Mouse (Mus musculus) thymus, postnatal 36 days (tissue): ENCODE measurements at regions not wholly inside any gene's neighbourhood (a gene's known extent, or its start where the extent isn't known, plus 50 kb on each side); places are given as distances from the start of the nearest gene placed in this dataset.

ENCODE experiments used
- DNase-seq, 2 experiments: peaks; one replicate each; pipeline ENCODE4 v3.0.0; 2022; ENCODE audit warnings: mixed read lengths in 2 of 2

- DNase-seq = no peak
Observed at GRCm38 (mm10) chr12:99039497-99040322, 119.3 kb downstream of the Ttc8 start.

DNA sequence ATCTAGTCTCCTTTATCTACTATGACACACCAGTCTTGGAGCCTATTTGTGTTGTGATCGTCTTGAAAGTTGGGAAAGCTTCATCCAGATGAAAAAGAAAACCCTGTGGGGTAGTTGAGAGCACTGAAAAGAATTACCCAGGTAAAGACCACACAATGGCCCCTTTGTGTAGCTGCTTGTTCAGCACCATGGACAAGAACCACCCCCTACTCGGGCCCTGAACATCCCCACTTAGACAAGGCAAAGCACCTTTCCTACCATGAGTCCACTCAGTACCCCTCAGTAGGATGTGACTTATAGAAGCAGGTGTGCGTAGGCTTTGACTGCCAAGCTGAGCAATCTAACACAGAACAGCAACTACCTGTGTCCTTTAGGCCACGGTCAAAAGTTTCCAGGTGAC is 121.2 kb downstream of the Ttc8 start:
- no peak for DNase-seq

GRCm38 (mm10) chr12:99042918-99043862 is 122.8 kb downstream of the Ttc8 start:
- DNase-seq = no peak

GRCm38 (mm10) chr12:99044477-99044876 is 124.1 kb downstream of the Ttc8 start:
- DNase-seq = no peak

GRCm38 (mm10) chr12:99050426-99050825 is 130.1 kb downstream of the Ttc8 start:
- no peak for DNase-seq

- no peak for DNase-seq
Observed at GRCm38 (mm10) chr12:99052599-99052998, 132.2 kb downstream of the Ttc8 start.

DNA sequence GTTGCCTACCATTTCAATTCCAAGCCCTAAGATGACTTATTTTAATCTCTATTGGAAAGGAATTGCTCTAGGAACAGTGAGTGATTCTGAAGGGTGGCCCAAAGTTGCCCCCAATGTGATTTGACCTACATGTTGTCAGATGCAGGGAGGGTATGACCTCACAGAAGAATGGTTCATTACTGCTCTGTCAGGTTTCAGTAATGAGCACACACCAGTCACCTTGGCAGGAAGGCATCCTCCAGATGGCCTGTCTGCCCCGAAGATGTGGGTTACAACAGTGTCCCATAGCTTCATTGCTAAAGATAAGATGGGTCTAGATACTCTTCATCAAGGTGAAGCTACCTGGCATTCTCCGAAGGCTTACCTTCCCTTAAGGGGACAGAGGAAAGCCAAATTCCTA is 137.1 kb downstream of the Ttc8 start:
- no peak for DNase-seq

DNA sequence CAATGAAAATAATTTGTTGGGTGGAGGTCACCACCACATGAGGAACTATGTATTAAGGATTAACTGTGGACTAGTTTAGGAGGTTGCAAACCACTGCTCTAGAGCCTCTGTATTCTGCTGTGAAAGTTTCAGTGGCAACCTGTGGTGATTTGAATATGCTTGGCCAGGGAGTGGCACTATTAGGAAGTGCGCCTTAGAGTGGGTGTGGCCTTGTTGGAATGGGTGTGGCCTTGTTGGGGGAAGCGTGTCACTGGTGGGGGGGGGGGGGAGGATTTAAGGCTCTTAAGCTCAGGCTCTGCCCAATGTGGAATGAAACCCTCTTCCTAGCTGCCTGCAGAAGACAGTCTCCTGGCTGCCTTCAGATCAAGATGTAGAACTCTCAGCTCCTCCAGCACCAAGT is 138.5 kb downstream of the Ttc8 start:
- DNase-seq = no peak

DNA sequence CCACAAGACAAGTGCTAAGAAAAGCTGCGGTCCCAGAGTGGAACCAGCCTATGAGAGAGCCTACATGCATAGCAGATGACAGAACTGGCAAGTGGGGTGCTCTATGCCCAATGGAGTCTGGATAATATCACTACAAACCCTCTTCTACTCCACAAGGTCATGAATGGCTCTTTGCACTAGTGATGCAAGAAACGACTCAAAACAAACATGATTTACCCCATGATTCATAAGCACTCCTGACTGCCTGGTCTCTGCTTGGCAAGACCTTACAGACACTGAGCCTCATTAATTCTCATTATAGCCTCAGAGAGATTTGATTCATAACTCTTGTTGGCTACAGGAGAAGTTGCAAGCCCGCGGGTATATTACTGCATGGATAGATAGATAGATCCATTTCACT is 139.1 kb downstream of the Ttc8 start:
- no peak for DNase-seq

DNA sequence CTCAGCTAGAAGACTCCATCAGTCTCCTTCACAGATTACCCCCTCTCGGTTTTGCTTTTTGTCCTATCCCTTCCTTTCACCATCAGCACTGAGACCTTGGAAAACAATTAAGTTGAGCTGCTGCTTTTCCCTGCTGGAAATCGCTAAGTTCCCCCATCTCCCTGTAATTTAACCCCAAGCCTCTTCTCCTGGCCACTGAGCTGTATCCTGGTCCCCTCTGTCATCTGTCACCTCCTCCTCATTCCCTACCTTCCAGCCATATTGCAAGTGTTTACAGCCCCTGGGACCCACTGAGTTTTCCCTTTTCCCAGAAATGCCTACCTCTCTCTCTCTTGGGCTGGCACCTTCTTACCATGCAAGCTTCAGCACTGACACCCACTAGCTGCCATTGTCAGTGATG is 140.3 kb downstream of the Ttc8 start:
- no peak for DNase-seq

GRCm38 (mm10) chr12:99063441-99063840 is 143.1 kb downstream of the Ttc8 start:
- DNase-seq = no peak

GRCm38 (mm10) chr12:99063885-99064284 is 143.5 kb downstream of the Ttc8 start:
- DNase-seq = no peak

DNA sequence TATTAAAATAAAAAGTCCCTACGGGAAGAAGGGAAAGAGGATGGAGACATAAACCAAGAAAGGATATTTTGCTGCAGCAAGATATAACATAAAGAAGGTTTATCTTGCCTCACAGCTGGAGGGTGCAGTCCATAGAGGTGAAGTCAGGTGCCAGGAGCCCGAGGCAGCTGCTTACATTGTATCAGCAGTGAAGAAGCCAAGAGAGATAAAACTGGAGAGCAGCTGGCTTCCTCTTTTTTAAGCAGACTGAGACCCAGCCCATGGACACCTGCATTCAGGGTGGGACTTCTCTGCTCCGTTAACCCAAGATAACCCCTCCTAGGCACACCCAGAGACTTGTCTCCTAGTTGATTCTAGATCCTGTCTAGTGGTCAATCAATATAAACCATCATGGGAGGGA is 147.6 kb downstream of the Ttc8 start:
- DNase-seq = no peak

- no peak for DNase-seq
Observed at GRCm38 (mm10) chr12:99073766-99074165, 153.4 kb downstream of the Ttc8 start.

DNA sequence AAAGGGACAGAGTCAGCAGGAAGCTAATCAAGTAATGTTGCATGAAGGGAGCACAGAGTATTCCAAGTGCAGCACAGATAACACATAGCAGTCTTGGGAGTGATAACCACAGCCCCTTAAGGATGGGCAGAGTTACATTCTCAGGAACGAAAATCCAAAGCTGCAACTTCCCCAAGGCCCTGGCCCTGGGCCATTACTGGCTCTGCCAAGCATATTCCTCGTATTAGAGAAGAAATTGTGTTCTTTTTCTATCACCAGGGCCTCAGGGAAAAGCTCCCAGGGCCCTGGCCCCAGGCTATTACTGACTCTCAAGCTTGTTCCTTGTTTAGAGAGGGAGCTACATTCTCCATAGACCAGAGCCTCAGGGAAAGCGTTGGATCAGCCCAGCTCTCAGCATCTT is 157.0 kb downstream of the Ttc8 start:
- DNase-seq = no peak

- DNase-seq = no peak
Observed at GRCm38 (mm10) chr12:99079873-99080272, 159.5 kb downstream of the Ttc8 start.

GRCm38 (mm10) chr12:99083616-99084015 is 163.2 kb downstream of the Ttc8 start:
- no peak for DNase-seq

- DNase-seq = peak; percentile 84 to 87
Observed at GRCm38 (mm10) chr12:99084144-99084543, 163.8 kb downstream of the Ttc8 start.

DNA sequence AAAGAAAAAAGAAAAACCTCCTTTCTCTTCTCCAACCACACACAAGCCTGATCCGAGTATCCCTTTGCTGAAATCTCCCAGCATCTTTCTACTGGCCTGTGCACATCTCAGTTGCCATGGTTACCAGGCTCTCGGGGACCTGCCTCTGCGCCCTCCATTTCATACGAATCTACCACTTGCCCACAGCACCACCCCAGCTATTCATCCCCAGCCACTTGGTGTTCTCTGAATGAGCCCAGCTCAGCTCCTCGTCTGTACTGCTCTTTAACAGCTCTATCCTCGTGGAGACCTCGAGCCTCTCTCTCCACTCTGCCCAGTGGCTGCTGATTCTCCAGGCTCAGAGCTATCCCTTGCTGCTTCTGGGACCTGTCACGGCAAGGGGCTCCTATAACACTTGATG is 166.9 kb downstream of the Ttc8 start:
- no peak for DNase-seq

GRCm38 (mm10) chr12:99091770-99092169 is 171.4 kb downstream of the Ttc8 start:
- DNase-seq = no peak

DNA sequence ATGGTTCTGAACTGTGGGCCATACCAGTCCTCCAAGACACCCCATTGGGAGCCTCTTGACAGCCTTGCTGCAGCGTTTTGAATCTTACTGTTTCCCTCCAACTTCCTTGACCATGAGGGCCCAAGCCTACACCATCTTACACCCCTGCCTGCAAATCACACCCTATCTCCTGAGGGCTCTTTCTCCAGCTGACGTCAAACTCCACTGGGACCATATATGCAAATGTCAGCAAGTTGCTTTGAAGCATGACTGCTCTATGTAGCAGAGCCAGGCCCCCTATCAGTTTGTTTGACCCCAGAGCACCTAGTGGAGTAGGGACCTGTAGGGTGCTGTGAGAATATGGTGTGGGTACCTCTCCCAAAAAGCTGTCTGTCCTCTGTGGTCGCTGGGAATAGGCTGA is 172.8 kb downstream of the Ttc8 start:
- DNase-seq = no peak

DNA sequence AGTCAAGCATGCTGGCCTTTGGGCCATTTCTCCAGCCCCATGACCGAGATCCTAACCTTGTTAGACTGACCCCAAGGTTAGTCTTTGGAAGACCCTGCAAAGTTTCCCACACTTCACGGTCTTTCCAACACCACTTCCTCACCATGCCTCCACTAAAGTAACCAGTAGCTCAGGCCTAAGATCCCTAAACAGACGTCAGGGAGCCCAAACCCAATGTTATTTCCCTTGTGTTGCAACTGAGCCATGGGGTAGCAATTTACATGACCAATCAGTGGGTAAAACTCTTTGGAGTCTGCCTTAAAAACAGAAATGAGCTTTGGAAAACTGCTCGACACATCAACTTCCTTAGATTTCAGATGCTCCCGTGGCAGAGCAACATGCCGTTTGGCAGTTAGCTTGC is 173.6 kb downstream of the Ttc8 start:
- DNase-seq = no peak

- DNase-seq = peak; percentile 56 to 70
Observed at GRCm38 (mm10) chr12:99096930-99097617, 176.7 kb downstream of the Ttc8 start.
